Mouse (Mus musculus) hindbrain, embryonic 16.5 days (tissue): Measurements from ENCODE around the gene Atf6. TPM values are rescaled to one million over a fixed set of nuclear protein-coding genes. Genes with fewer than 3 reads are reported as not detected.

ENCODE experiments used
- ATAC-seq: fragments of 200-750 bp; cut with Nextera tagmentation; 2 replicates; pipeline ENCODE4 v1.8.0; 2017; ENCODE audit warnings: moderate TSS enrichment, moderate library complexity
- H3K27ac ChIP-seq: fragments of 300-500 bp; sonication (generic); 2 replicates; pipeline ENCODE4 v1.5.1; 2014; ENCODE audit warnings: low read depth, mild to moderate bottlenecking, control low read depth, low read length, moderate library complexity
- H3K27me3 ChIP-seq: fragments of 300-500 bp; sonication (generic); replicated peaks from 2 replicates; pipeline ENCODE4 v1.6.1; 2014; ENCODE audit warnings: low read length; ENCODE audit not compliant: control insufficient read depth, insufficient read depth
- H3K36me3 ChIP-seq: fragments of 300-500 bp; sonication (generic); 2 replicates; pipeline ENCODE4 v1.6.1; 2014; ENCODE audit warnings: mild to moderate bottlenecking, low read length, moderate library complexity, mixed read lengths; ENCODE audit not compliant: control insufficient read depth, insufficient read depth
- H3K4me1 ChIP-seq: fragments of 300-500 bp; sonication (generic); 2 replicates; pipeline ENCODE4 v1.6.1; 2014; ENCODE audit warnings: low read depth, low read length; ENCODE audit not compliant: control insufficient read depth, insufficient read depth
- H3K4me2 ChIP-seq: fragments of 300-500 bp; sonication (generic); 2 replicates; pipeline ENCODE4 v1.6.1; 2014; ENCODE audit warnings: mild to moderate bottlenecking, low read length, control low read depth, moderate library complexity
- H3K4me3 ChIP-seq: fragments of 300-500 bp; sonication (generic); 2 replicates; pipeline ENCODE4 v1.5.1; 2014; ENCODE audit warnings: mild to moderate bottlenecking, low read length, control low read depth, moderate library complexity
- H3K9ac ChIP-seq: fragments of 300-500 bp; sonication (generic); 2 replicates; pipeline ENCODE4 v1.6.1; 2014; ENCODE audit warnings: low read depth, mild to moderate bottlenecking, control low read depth, low read length, moderate library complexity
- H3K9me3 ChIP-seq: fragments of 300-500 bp; sonication (generic); 2 replicates; pipeline ENCODE4 v1.6.1; 2014; ENCODE audit warnings: mild to moderate bottlenecking, low read length, moderate library complexity; ENCODE audit not compliant: control insufficient read depth
- WGBS: fragments of 180-500 bp; shearing (Covaris S2); extraction: QIAGEN DNeasy Blood & Tissue Kit; methylation state at CpG from one replicate; pipeline ENCODE4 v1.1.7; 2014; 5-methylcytosine and 5-hydroxymethylcytosine counted together
- polyA plus RNA-seq: library from polyadenylated mRNA; unstranded; fragments of >200 nt; fragmentation: Nextera tagmentation; extraction: Ambion mirVana; gene quantifications from 2 replicates; pipeline ENCODE4 v1.2.1, GENCODE M21; 2015

Atf6 gene
- polyA plus RNA-seq, 1 experiment from 2014 or later: 6.5 TPM

GRCm38 (mm10) chr1:170700496-170701027, 167.0 kb downstream of the Atf6 start:
- H3K36me3 ChIP-seq: no peaks in the 10 kb centered on the region
- no peak for ATAC-seq
- no peak overlapping the region for H3K9ac ChIP-seq
- no peak overlapping the region for H3K4me2 ChIP-seq
- H3K27ac ChIP-seq: no peak overlapping the region
- H3K9me3 ChIP-seq: no peaks in the 10 kb centered on the region
- H3K4me1 ChIP-seq: no peaks in the 10 kb centered on the region
- no peak overlapping the region for H3K4me3 ChIP-seq
- 85% methylated on average over 3 of the region's 3 CpGs for WGBS
- H3K27me3 ChIP-seq: no peaks in the 10 kb centered on the region

- ATAC-seq: no peak
- H3K4me2 ChIP-seq: no peak overlapping the region
- H3K27me3 ChIP-seq: no peaks in the 10 kb centered on the region
- H3K9ac ChIP-seq: no peak overlapping the region
- H3K36me3 ChIP-seq: no peaks in the 10 kb centered on the region
- 83% methylated on average over 9 of the region's 9 CpGs for WGBS
- H3K27ac ChIP-seq: no peak overlapping the region
- H3K4me1 ChIP-seq: no peaks in the 10 kb centered on the region
- no peaks in the 10 kb centered on the region for H3K9me3 ChIP-seq
- H3K4me3 ChIP-seq: no peak overlapping the region
These were observed 168.0 kb downstream of the Atf6 start for GRCm38 (mm10) chr1:170699553-170699952.

- Histone ChIP-seq H3K36me3 (no peaks in the 10 kb centered on the region), H3K9me3 (no peaks in the 10 kb centered on the region), H3K27me3 (no peaks in the 10 kb centered on the region), H3K4me3 (no peak overlapping the region), H3K4me1 (no peaks in the 10 kb centered on the region), H3K4me2 (no peak overlapping the region), H3K27ac (no peak overlapping the region), H3K9ac (no peak overlapping the region)
- no peak for ATAC-seq
- 75% methylated on average over 3 of the region's 3 CpGs for WGBS
These were observed 168.8 kb downstream of the Atf6 start for GRCm38 (mm10) chr1:170698771-170699170.

- H3K27ac ChIP-seq: no peak overlapping the region
- H3K36me3 ChIP-seq: no peaks in the 10 kb centered on the region
- H3K27me3 ChIP-seq: no peaks in the 10 kb centered on the region
- no peak overlapping the region for H3K4me3 ChIP-seq
- no peaks in the 10 kb centered on the region for H3K4me1 ChIP-seq
- H3K4me2 ChIP-seq: no peak overlapping the region
- H3K9me3 ChIP-seq: no peaks in the 10 kb centered on the region
- H3K9ac ChIP-seq: no peak overlapping the region
- 56% methylated on average over 7 of the region's 7 CpGs for WGBS
- no peak for ATAC-seq
These were observed 169.7 kb downstream of the Atf6 start for GRCm38 (mm10) chr1:170697771-170698356.

- no peaks in the 10 kb centered on the region for H3K36me3 ChIP-seq
- H3K4me1 ChIP-seq: no peaks in the 10 kb centered on the region
- H3K9me3 ChIP-seq: no peaks in the 10 kb centered on the region
- WGBS: 98% methylated on average over 8 of the region's 8 CpGs
- no peak overlapping the region for H3K4me3 ChIP-seq
- H3K4me2 ChIP-seq: no peak overlapping the region
- H3K27ac ChIP-seq: no peak overlapping the region
- no peaks in the 10 kb centered on the region for H3K27me3 ChIP-seq
- H3K9ac ChIP-seq: no peak overlapping the region
- ATAC-seq: no peak
These were observed 170.6 kb downstream of the Atf6 start for GRCm38 (mm10) chr1:170696996-170697395.

GRCm38 (mm10) chr1:170695326-170695725, 172.2 kb downstream of the Atf6 start:
- WGBS: 48% methylated on average over 6 of the region's 6 CpGs
- H3K4me1 ChIP-seq: no peaks in the 10 kb centered on the region
- no peak overlapping the region for H3K4me2 ChIP-seq
- H3K27me3 ChIP-seq: no peaks in the 10 kb centered on the region
- ATAC-seq: no peak
- no peak overlapping the region for H3K9ac ChIP-seq
- H3K4me3 ChIP-seq: no peak overlapping the region
- no peak overlapping the region for H3K27ac ChIP-seq
- H3K36me3 ChIP-seq: no peaks in the 10 kb centered on the region
- H3K9me3 ChIP-seq: no peaks in the 10 kb centered on the region

GRCm38 (mm10) chr1:170694821-170695291, 172.7 kb downstream of the Atf6 start:
- no peaks in the 10 kb centered on the region for H3K4me1 ChIP-seq
- H3K27ac ChIP-seq: no peak overlapping the region
- H3K27me3 ChIP-seq: no peaks in the 10 kb centered on the region
- no peak overlapping the region for H3K9ac ChIP-seq
- ATAC-seq: no peak
- H3K36me3 ChIP-seq: no peaks in the 10 kb centered on the region
- no peak overlapping the region for H3K4me3 ChIP-seq
- H3K9me3 ChIP-seq: no peaks in the 10 kb centered on the region
- 52% methylated on average over 5 of the region's 5 CpGs for WGBS
- H3K4me2 ChIP-seq: no peak overlapping the region

- Histone ChIP-seq H3K36me3 (no peaks in the 10 kb centered on the region), H3K4me1 (no peaks in the 10 kb centered on the region), H3K4me2 (no peak overlapping the region), H3K9ac (no peak overlapping the region), H3K27me3 (no peaks in the 10 kb centered on the region), H3K9me3 (no peaks in the 10 kb centered on the region), H3K4me3 (no peak overlapping the region), H3K27ac (no peak overlapping the region)
- no peak for ATAC-seq
- 94% methylated on average over 5 of the region's 5 CpGs for WGBS
These were observed 176.3 kb downstream of the Atf6 start for GRCm38 (mm10) chr1:170691301-170691700.

- H3K27ac ChIP-seq: no peak overlapping the region
- H3K9me3 ChIP-seq: no peaks in the 10 kb centered on the region
- 92% methylated on average over 8 of the region's 8 CpGs for WGBS
- no peaks in the 10 kb centered on the region for H3K36me3 ChIP-seq
- H3K4me3 ChIP-seq: no peak overlapping the region
- no peaks in the 10 kb centered on the region for H3K27me3 ChIP-seq
- no peak for ATAC-seq
- no peaks in the 10 kb centered on the region for H3K4me1 ChIP-seq
- no peak overlapping the region for H3K9ac ChIP-seq
- H3K4me2 ChIP-seq: no peak overlapping the region
These were observed 177.8 kb downstream of the Atf6 start for GRCm38 (mm10) chr1:170689773-170690172.
